Mouse (Mus musculus): ENCODE results near the gene Hprt.

Hprt gene

GRCm38 (mm10) chrX:53041006-53041405 lies 53.1 kb downstream of the Hprt start:
- DNase-seq (ENCODE audit: low spot score), result no peak

- DNase-seq (ENCODE audit: low spot score), result peak; percentile 55
Observed at GRCm38 (mm10) chrX:53045187-53045903, 57.4 kb downstream of the Hprt start.

- no peak for DNase-seq (ENCODE audit: low spot score)
Observed at GRCm38 (mm10) chrX:53046033-53046432, 58.1 kb downstream of the Hprt start.

GRCm38 (mm10) chrX:53046911-53047310 lies 59.0 kb downstream of the Hprt start:
- no peak for DNase-seq (ENCODE audit: low spot score)

- no peak for DNase-seq (ENCODE audit: low spot score)
Observed at GRCm38 (mm10) chrX:53049196-53049595, 61.3 kb downstream of the Hprt start.

GRCm38 (mm10) chrX:53050353-53050752 lies 62.4 kb downstream of the Hprt start:
- DNase-seq (ENCODE audit: low spot score), result no peak

- peak; percentile 81 for DNase-seq (ENCODE audit: low spot score)
Observed at GRCm38 (mm10) chrX:53052652-53053500, 64.9 kb downstream of the Hprt start.

GRCm38 (mm10) chrX:53053885-53054284 lies 65.9 kb downstream of the Hprt start:
- no peak for DNase-seq (ENCODE audit: low spot score)

- peak; percentile 44 for DNase-seq (ENCODE audit: low spot score)
Observed at GRCm38 (mm10) chrX:53055771-53056170, 67.8 kb downstream of the Hprt start.

- no peak for DNase-seq (ENCODE audit: low spot score)
Observed at GRCm38 (mm10) chrX:53056627-53057026, 68.7 kb downstream of the Hprt start.

GRCm38 (mm10) chrX:53057054-53057759 lies 69.3 kb downstream of the Hprt start:
- peak; percentile 98 for DNase-seq (ENCODE audit: low spot score)

- no peak for DNase-seq (ENCODE audit: low spot score)
Observed at GRCm38 (mm10) chrX:53057760-53058090, 69.8 kb downstream of the Hprt start.

- peak; percentile 43 for DNase-seq (ENCODE audit: low spot score)
Observed at GRCm38 (mm10) chrX:53058459-53059280, 70.7 kb downstream of the Hprt start.

GRCm38 (mm10) chrX:53059426-53060007 lies 71.6 kb downstream of the Hprt start:
- no peak for DNase-seq (ENCODE audit: low spot score)

- DNase-seq (ENCODE audit: low spot score), result no peak
Observed at GRCm38 (mm10) chrX:53064406-53064805, 76.5 kb downstream of the Hprt start.

Data from testis, postnatal 10 days (tissue).